Mouse (Mus musculus): ENCODE data around the gene Ush2a. TPM values are rescaled to one million over a fixed set of nuclear protein-coding genes. Genes with fewer than 3 reads are reported as not detected.

Gene Ush2a
- polyA plus RNA-seq, 1 experiment from 2014 or later = 0.10 TPM

DNA sequence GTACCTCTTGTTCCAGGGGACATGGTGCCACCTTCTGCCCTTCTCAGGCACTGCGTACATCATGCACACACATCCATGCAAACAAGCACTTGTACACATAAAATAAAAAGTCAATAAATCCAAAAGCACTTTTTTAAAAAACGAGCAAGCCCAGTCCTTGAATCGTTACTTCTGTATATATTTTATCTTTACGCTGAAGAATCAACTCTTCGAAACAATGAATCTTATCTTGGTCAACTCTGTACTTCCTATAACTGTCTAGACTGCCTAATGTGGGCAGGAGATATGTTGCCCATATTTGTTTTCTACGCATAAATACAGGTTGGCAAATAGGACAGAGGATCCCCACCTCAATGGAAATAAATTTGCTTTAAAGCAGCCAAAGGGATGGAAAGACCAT is 585.4 kb downstream of the Ush2a start:
- Histone ChIP-seq H3K4me2 (no peak overlapping the region), H3K4me3 (ENCODE audit: low read depth, low read length) (no peak overlapping the region), H3K9ac (ENCODE audit: low read depth, low read length) (no peak overlapping the region), H3K36me3 (ENCODE audit: control insufficient read depth, insufficient read depth, low read length) (no peaks in the 10 kb centered on the region), H3K4me1 (replicated peaks; ENCODE audit: control insufficient read depth, insufficient read depth, low read length) (no peaks in the 10 kb centered on the region), H3K27ac (ENCODE audit: low read depth, low read length) (no peak overlapping the region), H3K27me3 (replicated peaks; ENCODE audit: control insufficient read depth, insufficient read depth, low read length) (no peaks in the 10 kb centered on the region), H3K9me3 (ENCODE audit: control insufficient read depth, low read length) (no peaks in the 10 kb centered on the region)
- WGBS = 75% methylated on average over 6 of the region's 6 CpGs
- no peak for DNase-seq (ENCODE audit: low spot score)
- no peak for ATAC-seq (replicated peaks; ENCODE audit: low FRiP score)

DNA sequence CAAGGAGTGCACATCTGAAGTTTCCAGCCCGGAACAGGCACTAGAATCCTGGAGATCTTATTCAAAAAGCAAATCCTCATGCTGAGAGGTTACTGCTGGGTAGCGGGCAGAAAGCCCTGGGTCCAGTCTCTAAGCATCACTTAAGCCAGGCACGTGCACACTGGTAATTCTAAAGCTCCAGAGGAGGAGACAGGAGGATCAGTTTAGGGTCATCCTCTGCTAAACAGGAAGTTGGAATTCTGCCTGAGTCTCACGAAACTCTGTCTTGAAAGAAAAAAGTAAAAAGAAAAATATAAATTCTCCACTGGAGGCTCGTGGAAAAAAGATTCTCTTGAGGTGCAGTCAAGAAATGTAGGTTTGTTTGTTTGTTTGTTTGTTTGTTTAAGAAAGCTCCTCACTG is 591.0 kb downstream of the Ush2a start:
- DNase-seq (ENCODE audit: low spot score) (no peak), ATAC-seq (replicated peaks; ENCODE audit: low FRiP score) (no peak)
- 65% methylated on average over 5 of the region's 5 CpGs for WGBS
- Histone ChIP-seq H3K4me3 (ENCODE audit: low read depth, low read length) (no peak overlapping the region), H3K4me2 (no peak overlapping the region), H3K4me1 (replicated peaks; ENCODE audit: control insufficient read depth, insufficient read depth, low read length) (no peaks in the 10 kb centered on the region), H3K27me3 (replicated peaks; ENCODE audit: control insufficient read depth, insufficient read depth, low read length) (no peaks in the 10 kb centered on the region), H3K27ac (ENCODE audit: low read depth, low read length) (no peak overlapping the region), H3K36me3 (ENCODE audit: control insufficient read depth, insufficient read depth, low read length) (no peaks in the 10 kb centered on the region), H3K9ac (ENCODE audit: low read depth, low read length) (no peak overlapping the region), H3K9me3 (ENCODE audit: control insufficient read depth, low read length) (no peaks in the 10 kb centered on the region)

DNA sequence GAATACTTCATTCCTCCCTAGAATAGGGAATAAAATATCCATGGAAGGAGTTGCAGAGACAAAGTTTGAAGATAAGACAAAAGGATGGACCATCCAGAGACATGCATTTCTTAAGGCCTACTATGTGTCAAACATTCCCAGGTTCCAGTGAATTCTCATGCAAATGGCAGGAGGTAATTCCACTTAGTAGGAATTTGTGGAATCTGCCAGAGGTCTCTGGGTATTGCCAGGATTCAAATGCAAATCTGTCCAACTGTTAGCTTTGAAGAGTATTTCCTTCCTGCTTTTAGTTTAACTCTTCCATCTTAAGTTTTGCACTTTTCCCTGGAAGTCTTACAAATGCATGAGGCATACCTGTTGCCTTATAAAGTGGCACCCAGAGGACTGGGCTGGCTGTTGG is 592.4 kb downstream of the Ush2a start:
- ATAC-seq (replicated peaks; ENCODE audit: low FRiP score) = no peak
- no peaks in the 10 kb centered on the region for H3K36me3 ChIP-seq (ENCODE audit: control insufficient read depth, insufficient read depth, low read length)
- H3K27ac ChIP-seq (ENCODE audit: low read depth, low read length) = no peak overlapping the region
- H3K4me1 ChIP-seq (replicated peaks; ENCODE audit: control insufficient read depth, insufficient read depth, low read length) = no peaks in the 10 kb centered on the region
- no peak overlapping the region for H3K9ac ChIP-seq (ENCODE audit: low read depth, low read length)
- DNase-seq (ENCODE audit: low spot score) = no peak
- no peaks in the 10 kb centered on the region for H3K9me3 ChIP-seq (ENCODE audit: control insufficient read depth, low read length)
- no peak overlapping the region for H3K4me2 ChIP-seq
- no peaks in the 10 kb centered on the region for H3K27me3 ChIP-seq (replicated peaks; ENCODE audit: control insufficient read depth, insufficient read depth, low read length)
- H3K4me3 ChIP-seq (ENCODE audit: low read depth, low read length) = no peak overlapping the region

DNA sequence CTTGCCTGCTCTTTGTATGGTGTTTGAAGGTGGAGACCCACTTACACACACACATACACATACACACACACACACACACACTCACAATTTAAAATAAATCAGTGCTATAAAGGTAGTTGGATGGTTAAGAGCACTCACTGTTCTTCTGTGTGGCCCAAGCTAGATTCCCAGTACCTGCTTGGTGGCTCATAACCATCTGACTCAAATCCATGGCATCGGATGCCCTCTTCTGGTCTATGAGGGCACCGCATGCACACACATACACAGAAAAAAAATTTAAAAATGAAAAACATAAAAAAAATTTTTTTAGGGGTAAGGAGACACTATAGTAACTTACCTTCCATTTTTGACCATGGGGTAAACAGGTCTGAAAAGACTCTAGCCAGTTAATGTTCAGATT is 593.2 kb downstream of the Ush2a start:
- H3K9me3 ChIP-seq (ENCODE audit: control insufficient read depth, low read length) = no peaks in the 10 kb centered on the region
- no peaks in the 10 kb centered on the region for H3K27me3 ChIP-seq (replicated peaks; ENCODE audit: control insufficient read depth, insufficient read depth, low read length)

DNA sequence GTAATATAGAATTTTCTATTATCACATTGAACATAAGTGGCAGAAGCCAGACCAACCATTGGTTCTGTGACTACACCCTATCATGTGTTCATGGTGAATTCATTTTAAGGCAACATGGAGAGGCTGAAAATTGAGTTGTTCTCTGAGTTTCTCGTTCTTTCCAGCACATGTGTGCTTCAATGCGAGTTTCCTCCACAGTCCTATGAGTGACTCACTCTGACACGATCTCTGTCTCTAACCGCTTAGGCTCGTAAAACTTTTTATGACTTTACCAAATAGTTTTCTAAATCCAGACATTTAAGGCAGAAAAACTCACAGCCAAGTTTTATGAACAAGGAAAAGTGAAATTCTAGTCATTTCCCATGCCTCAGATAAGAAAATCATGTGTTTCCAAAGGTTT is 597.9 kb downstream of the Ush2a start:
- WGBS = 85% methylated on average over 5 of the region's 5 CpGs
- Histone ChIP-seq H3K9ac (ENCODE audit: low read depth, low read length) (no peak overlapping the region), H3K27me3 (replicated peaks; ENCODE audit: control insufficient read depth, insufficient read depth, low read length) (no peaks in the 10 kb centered on the region), H3K4me1 (replicated peaks; ENCODE audit: control insufficient read depth, insufficient read depth, low read length) (no peaks in the 10 kb centered on the region), H3K27ac (ENCODE audit: low read depth, low read length) (no peak overlapping the region), H3K36me3 (ENCODE audit: control insufficient read depth, insufficient read depth, low read length) (no peaks in the 10 kb centered on the region), H3K4me2 (no peak overlapping the region), H3K4me3 (ENCODE audit: low read depth, low read length) (no peak overlapping the region), H3K9me3 (ENCODE audit: control insufficient read depth, low read length) (no peaks in the 10 kb centered on the region)
- DNase-seq (ENCODE audit: low spot score) = no peak
- no peak for ATAC-seq (replicated peaks; ENCODE audit: low FRiP score)

More for the DNA sequence above, 593.2 kb downstream of the Ush2a start:
- H3K36me3 ChIP-seq (ENCODE audit: control insufficient read depth, insufficient read depth, low read length) = no peaks in the 10 kb centered on the region
- H3K4me1 ChIP-seq (replicated peaks; ENCODE audit: control insufficient read depth, insufficient read depth, low read length) = no peaks in the 10 kb centered on the region
- no peak for ATAC-seq (replicated peaks; ENCODE audit: low FRiP score)
- DNase-seq (ENCODE audit: low spot score) = no peak
- H3K4me3 ChIP-seq (ENCODE audit: low read depth, low read length) = no peak overlapping the region
- H3K27ac ChIP-seq (ENCODE audit: low read depth, low read length) = no peak overlapping the region
- H3K4me2 ChIP-seq = no peak overlapping the region
- no peak overlapping the region for H3K9ac ChIP-seq (ENCODE audit: low read depth, low read length)
- WGBS = 90% methylated on average over 2 of the region's 2 CpGs

DNA sequence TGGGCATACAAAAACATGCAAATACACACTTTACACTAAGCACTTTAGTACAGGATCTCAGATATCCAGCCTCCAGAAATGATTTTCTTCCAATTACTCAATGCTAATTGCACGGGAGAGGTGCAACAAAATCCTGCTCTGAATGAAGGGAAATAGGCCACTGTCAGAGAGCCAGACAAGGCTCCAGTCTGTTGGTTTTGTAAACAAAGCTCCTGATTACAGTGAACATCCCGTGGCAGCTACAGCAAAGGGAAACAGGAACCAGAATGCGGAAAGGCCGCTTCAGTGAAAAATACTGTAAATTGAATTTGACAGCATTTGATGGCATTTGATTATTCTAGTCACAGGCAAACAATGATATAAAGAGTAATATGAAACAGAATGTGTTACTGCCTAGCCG is 604.1 kb downstream of the Ush2a start:
- H3K27me3 ChIP-seq (replicated peaks; ENCODE audit: control insufficient read depth, insufficient read depth, low read length) = no peaks in the 10 kb centered on the region
- H3K4me1 ChIP-seq (replicated peaks; ENCODE audit: control insufficient read depth, insufficient read depth, low read length) = no peaks in the 10 kb centered on the region; the same call in 1 of the 2 replicates
- DNase-seq (ENCODE audit: low spot score) = no peak
- WGBS = 51% methylated on average over 5 of the region's 5 CpGs
- no peak overlapping the region for H3K4me3 ChIP-seq (ENCODE audit: low read depth, low read length)
- H3K9me3 ChIP-seq (ENCODE audit: control insufficient read depth, low read length) = no peaks in the 10 kb centered on the region
- no peak for ATAC-seq (replicated peaks; ENCODE audit: low FRiP score)
- H3K27ac ChIP-seq (ENCODE audit: low read depth, low read length) = no peak overlapping the region
- H3K9ac ChIP-seq (ENCODE audit: low read depth, low read length) = no peak overlapping the region
- no peak overlapping the region for H3K4me2 ChIP-seq
- no peaks in the 10 kb centered on the region for H3K36me3 ChIP-seq (ENCODE audit: control insufficient read depth, insufficient read depth, low read length)

DNA sequence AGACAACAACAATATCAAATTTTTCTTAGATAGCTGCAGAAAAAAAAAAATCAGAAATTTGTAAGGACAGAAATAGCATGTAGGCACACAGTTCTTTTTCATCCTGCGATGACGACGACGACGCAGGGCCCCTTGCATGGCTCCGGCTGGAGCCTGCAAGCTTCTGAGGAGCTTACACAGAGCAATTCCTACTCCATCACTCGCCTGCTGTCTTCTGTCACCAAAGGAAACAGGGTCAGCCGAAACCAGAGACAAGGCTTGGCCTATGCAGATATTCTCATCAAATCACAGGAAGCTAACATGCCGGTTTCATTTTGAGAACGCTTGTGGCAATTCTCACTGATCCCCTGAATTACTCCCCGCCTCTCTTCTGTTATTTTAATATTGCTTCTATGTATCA is 604.7 kb downstream of the Ush2a start:
- no peak for ATAC-seq (replicated peaks; ENCODE audit: low FRiP score)
- no peak overlapping the region for H3K9ac ChIP-seq (ENCODE audit: low read depth, low read length)
- no peaks in the 10 kb centered on the region for H3K9me3 ChIP-seq (ENCODE audit: control insufficient read depth, low read length)
- H3K27ac ChIP-seq (ENCODE audit: low read depth, low read length) = no peak overlapping the region
- 66% methylated on average over 11 of the region's 11 CpGs for WGBS
- no peaks in the 10 kb centered on the region; the same call in 1 of the 2 replicates for H3K4me1 ChIP-seq (replicated peaks; ENCODE audit: control insufficient read depth, insufficient read depth, low read length)
- no peak overlapping the region for H3K4me2 ChIP-seq
- no peak for DNase-seq (ENCODE audit: low spot score)
- no peaks in the 10 kb centered on the region for H3K27me3 ChIP-seq (replicated peaks; ENCODE audit: control insufficient read depth, insufficient read depth, low read length)
- no peak overlapping the region for H3K4me3 ChIP-seq (ENCODE audit: low read depth, low read length)
- no peaks in the 10 kb centered on the region for H3K36me3 ChIP-seq (ENCODE audit: control insufficient read depth, insufficient read depth, low read length)

DNA sequence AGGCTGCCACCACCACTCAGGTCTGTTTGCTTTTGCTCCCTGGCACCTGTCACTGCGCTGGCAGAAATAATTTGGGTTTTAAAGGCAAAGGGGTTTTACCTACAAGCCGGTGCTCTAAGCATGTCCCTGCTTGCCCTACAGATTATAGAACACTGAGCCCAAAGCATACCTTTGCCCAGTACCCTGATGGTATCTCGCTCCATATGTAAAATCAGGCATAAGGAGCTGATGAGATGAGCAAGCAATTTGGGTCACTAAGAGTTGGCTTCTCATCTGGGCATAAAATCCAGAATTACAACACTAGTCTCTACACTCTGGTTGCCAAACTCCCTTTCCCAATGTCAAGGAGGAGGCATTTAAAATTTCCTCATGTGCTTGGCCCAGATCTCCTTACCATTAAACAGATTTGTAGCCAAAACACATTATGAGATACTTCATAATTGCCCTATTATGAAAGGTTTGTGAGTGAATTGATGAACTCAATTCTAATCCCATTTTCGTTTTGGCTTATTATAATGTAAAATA is 616.8 kb downstream of the Ush2a start:
- no peak for ATAC-seq (replicated peaks; ENCODE audit: low FRiP score)
- H3K27me3 ChIP-seq (replicated peaks; ENCODE audit: control insufficient read depth, insufficient read depth, low read length) = no peaks in the 10 kb centered on the region
- H3K4me2 ChIP-seq = no peak overlapping the region
- no peak overlapping the region for H3K9ac ChIP-seq (ENCODE audit: low read depth, low read length)
- H3K36me3 ChIP-seq (ENCODE audit: control insufficient read depth, insufficient read depth, low read length) = no peaks in the 10 kb centered on the region
- DNase-seq (ENCODE audit: low spot score) = no peak
- no peaks in the 10 kb centered on the region for H3K4me1 ChIP-seq (replicated peaks; ENCODE audit: control insufficient read depth, insufficient read depth, low read length)
- 84% methylated on average over 4 of the region's 4 CpGs for WGBS
- no peak overlapping the region for H3K27ac ChIP-seq (ENCODE audit: low read depth, low read length)
- H3K9me3 ChIP-seq (ENCODE audit: control insufficient read depth, low read length) = no peaks in the 10 kb centered on the region
- H3K4me3 ChIP-seq (ENCODE audit: low read depth, low read length) = no peak overlapping the region

DNA sequence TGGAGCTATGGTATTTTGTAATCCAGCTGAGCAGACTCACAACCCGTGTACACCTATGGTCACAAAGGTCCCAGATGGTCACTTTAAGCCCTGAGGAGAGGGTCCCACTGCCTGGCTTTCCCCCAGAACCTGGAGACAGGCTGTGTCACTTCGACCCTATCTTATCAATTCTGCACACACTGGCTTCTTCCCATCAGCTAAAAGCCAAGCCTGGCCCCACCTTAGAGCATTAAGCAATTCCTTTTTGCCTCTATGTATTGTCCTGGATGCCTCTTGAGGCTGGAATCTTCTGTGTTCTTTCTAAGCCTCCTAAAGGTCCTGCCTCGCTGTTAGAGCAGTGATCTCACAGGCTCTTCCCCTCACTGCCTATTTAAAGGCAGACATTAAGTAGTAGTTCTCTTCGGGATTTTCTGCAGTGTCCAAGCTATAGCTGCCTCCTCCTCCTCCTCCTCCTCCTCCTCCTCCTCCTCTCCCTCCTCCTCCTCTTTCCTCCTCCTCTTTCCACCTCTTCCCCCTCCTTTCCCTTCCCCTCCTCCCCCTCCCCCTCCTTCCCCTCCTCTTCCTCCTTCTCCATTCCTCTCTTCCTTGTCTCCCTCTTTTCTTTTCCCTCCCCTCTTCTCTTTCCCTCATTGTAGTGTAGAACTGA is 635.2 kb downstream of the Ush2a start:
- Histone ChIP-seq H3K27me3 (replicated peaks; ENCODE audit: control insufficient read depth, insufficient read depth, low read length) (no peaks in the 10 kb centered on the region), H3K4me1 (replicated peaks; ENCODE audit: control insufficient read depth, insufficient read depth, low read length) (peaks cover 14% of the 10 kb centered on the region), H3K27ac (ENCODE audit: low read depth, low read length) (no peak overlapping the region), H3K4me3 (ENCODE audit: low read depth, low read length) (no peak overlapping the region), H3K9me3 (ENCODE audit: control insufficient read depth, low read length) (no peaks in the 10 kb centered on the region), H3K9ac (ENCODE audit: low read depth, low read length) (no peak overlapping the region), H3K36me3 (ENCODE audit: control insufficient read depth, insufficient read depth, low read length) (no peaks in the 10 kb centered on the region), H3K4me2 (peak overlapping the region; percentile 3; the same call in 1 of the 2 replicates)
- no peak for DNase-seq (ENCODE audit: low spot score)
- WGBS = 19% methylated on average over 4 of the region's 4 CpGs
- peak; percentile 83 for ATAC-seq (replicated peaks; ENCODE audit: low FRiP score)

Measured in liver, embryonic 11.5 days (tissue).